Mouse (Mus musculus): Measurements from ENCODE around the gene P2rx4.

The P2rx4 gene

GRCm38 (mm10) chr5:122756144-122756543 lies 48.8 kb downstream of the P2rx4 start:
- no peak for DNase-seq (ENCODE audit: low read depth, low spot score)

- no peak for DNase-seq (ENCODE audit: low read depth, low spot score)
Observed at GRCm38 (mm10) chr5:122756680-122757079, 49.3 kb downstream of the P2rx4 start.

DNA sequence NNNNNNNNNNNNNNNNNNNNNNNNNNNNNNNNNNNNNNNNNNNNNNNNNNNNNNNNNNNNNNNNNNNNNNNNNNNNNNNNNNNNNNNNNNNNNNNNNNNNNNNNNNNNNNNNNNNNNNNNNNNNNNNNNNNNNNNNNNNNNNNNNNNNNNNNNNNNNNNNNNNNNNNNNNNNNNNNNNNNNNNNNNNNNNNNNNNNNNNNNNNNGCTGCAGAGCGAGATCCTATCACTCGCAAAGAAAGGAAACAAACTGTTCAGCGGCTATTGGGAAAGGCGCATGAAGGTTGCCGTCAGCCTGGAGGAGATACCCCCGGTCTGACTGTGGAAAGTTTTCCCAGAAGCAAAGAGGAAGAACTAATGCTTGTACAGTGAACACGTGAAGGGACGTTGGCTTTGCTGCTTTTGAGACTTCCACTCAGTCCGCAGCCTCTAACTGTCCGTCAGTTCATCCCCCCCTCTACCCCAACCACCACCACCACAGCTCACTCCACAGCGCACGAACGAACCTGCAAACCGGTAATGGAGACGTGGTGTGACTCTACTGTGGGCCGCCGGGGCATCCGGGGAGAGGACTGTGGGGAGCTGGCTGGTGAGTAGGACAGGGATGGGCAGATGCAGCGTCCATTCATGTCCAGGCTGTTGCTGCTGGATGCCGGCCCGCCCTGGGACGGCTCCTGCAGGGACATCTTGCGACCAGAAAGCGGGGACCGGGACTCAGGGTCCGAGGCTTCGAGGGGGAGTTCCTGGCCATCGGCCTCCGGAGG lies 56.1 kb downstream of the P2rx4 start:
- no peak for DNase-seq (ENCODE audit: low read depth, low spot score)

- DNase-seq (ENCODE audit: low read depth, low spot score) = peak; percentile 24
Observed at GRCm38 (mm10) chr5:122764032-122764464, 56.7 kb downstream of the P2rx4 start.

- DNase-seq (ENCODE audit: low read depth, low spot score) = no peak
Observed at GRCm38 (mm10) chr5:122767283-122767682, 59.9 kb downstream of the P2rx4 start.

DNA sequence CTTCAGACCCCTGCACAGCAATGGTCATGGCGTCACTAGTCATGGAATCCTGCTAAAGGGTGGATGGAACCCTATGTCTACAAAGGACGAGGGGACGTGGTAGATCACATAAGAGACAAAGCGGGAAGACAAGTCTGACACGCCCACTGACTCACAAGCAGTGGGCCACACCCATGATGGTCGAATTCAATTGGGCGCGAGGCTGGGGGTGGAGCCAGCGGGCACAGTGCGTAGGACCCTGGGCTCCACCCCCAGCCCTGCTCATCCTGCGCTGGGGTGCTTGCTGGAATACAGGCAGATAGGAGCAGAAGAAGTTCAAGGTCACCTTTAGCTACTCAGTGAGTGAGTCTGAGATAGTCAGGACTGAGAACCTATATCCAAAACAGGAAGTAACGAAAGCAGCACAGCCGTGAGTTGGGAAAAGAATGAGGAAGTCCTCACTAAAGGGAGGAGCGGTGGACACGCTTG lies 61.8 kb downstream of the P2rx4 start:
- no peak for DNase-seq (ENCODE audit: low read depth, low spot score)

GRCm38 (mm10) chr5:122770304-122770703 lies 63.0 kb downstream of the P2rx4 start:
- DNase-seq (ENCODE audit: low read depth, low spot score) = no peak

GRCm38 (mm10) chr5:122770806-122771261 lies 63.5 kb downstream of the P2rx4 start:
- DNase-seq (ENCODE audit: low read depth, low spot score) = peak; percentile 16

DNA sequence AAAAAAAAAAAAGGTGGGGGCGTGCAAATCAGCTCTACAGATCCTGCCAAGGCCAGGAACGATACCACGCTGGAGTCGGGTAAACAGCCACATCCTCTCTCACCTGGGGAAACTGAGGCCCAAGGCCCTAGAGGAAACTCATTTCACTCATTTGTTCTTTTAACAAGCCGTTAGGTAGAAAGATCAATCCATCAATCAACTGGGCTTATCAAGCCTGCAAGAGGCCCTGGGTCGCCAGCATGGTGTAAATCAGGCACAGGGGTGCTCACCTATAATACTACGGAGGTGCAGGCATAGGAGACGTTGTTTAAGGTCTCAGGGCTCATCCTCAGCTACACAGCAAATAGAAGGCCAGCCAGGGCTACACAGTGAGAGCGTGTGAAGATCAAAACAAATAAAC lies 64.1 kb downstream of the P2rx4 start:
- DNase-seq (ENCODE audit: low read depth, low spot score) = no peak

DNA sequence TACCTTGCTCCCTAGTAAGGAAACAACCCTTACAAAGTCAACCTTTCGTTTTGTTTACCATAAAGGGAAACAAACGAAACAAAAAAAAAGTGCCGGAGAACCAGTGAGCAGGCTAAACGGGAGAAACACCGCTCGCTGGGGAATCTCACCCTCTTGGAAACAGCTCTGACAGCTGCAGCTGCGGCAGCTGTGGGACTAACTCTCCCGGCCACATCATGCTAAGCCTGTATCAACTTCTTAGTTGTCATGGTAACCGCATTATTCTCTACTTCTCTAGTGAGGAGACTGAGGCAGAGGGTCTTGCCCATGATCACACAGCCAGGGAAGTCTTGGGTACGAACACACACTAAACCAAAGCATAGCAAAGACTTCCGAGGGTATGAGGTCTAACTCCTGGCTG lies 66.4 kb downstream of the P2rx4 start:
- DNase-seq (ENCODE audit: low read depth, low spot score) = no peak

GRCm38 (mm10) chr5:122774743-122775611 lies 67.6 kb downstream of the P2rx4 start:
- DNase-seq (ENCODE audit: low read depth, low spot score) = no peak

- no peak for DNase-seq (ENCODE audit: low read depth, low spot score)
Observed at GRCm38 (mm10) chr5:122775646-122776286, 68.4 kb downstream of the P2rx4 start.

DNA sequence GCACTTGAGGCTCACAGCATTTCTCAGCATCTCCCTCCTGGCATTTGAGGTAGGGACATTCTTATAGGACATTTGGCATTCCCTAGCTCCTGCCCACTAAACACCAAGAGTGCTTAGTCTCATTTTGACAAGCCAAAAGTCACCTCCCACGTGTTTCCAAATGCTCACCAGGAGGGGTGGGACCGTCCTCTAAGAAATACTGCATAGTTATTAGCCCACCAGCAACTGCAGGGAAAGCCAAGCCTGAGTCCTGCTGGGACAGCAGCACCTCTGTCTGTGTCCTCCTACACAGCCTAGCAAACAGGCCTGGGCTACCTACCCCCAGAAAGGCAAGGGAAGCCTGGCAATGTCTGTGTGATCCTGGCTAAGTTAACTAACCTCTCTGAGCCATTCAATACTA lies 70.0 kb downstream of the P2rx4 start:
- no peak for DNase-seq (ENCODE audit: low read depth, low spot score)

GRCm38 (mm10) chr5:122778231-122779226 lies 71.2 kb downstream of the P2rx4 start:
- peak; percentile 43 for DNase-seq (ENCODE audit: low read depth, low spot score)
